Mouse (Mus musculus): ENCODE results near the gene Caskin1.

DNA sequence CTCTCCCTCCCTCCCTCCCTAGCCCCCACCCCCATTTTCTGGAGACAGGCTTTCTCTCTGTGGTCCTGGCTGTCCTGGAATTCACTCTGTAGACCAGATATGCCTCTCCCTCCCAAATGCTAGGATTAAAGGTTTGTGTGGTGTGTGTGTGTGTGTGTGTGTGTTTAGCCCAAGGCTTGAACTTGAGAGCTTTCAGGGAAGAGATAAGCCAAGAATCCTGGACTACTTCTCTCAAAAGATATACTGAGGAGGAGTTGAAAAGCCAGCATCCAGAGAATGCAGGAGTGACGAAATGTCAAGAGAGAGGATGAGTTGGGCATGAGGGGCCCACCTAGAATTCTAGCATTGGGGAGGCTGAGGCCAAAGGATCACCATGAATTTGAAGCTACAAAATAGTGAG is 25.5 kb upstream of the Caskin1 start:
- TF ChIP-seq CTCF (IDR thresholded peaks at IDR 0.05; ENCODE audit: borderline replicate concordance, insufficient read depth, low read length) (no peak), POLR2A (IDR thresholded peaks at IDR 0.05; ENCODE audit: low read depth, low read length) (no peak)

All from embryonic fibroblast, embryonic 13.5 days (primary cell).